Mouse (Mus musculus) erythroblast, embryonic 14.5 days (primary cell): Measurements from ENCODE around the gene Rsrc1. TPM values are rescaled to one million over a fixed set of nuclear protein-coding genes. Genes with fewer than 3 reads are reported as not detected.
A peak's percentile ranks its signal among the peaks of the same experiment; 100 is the strongest.

Experiments
- H3K27me3 ChIP-seq: 2 replicates; pipeline ENCODE4 v1.6.1; 2012; ENCODE audit warnings: inconsistent platforms; ENCODE audit not compliant: control insufficient read depth
- H3K36me3 ChIP-seq: 2 replicates; pipeline ENCODE4 v1.6.1; 2012; ENCODE audit warnings: mild to moderate bottlenecking, inconsistent platforms; ENCODE audit not compliant: control insufficient read depth
- H3K4me1 ChIP-seq: 2 replicates; pipeline ENCODE4 v1.6.1; 2012; ENCODE audit warnings: inconsistent platforms; ENCODE audit not compliant: control insufficient read depth
- H3K4me3 ChIP-seq: replicated peaks from 2 replicates; pipeline ENCODE3; 2012; ENCODE audit warnings: moderate library complexity, mild to moderate bottlenecking, inconsistent platforms
- H3K9me3 ChIP-seq: 2 replicates; pipeline ENCODE4 v1.6.1; 2012; ENCODE audit warnings: low read length, inconsistent platforms, mixed read lengths; ENCODE audit not compliant: control insufficient read depth
- GATA1 ChIP-seq: IDR thresholded peaks from 2 replicates; pipeline ENCODE4 v1.6.1; 2012; ENCODE audit warnings: low read length, inconsistent platforms, mixed read lengths
- TAL1 ChIP-seq: IDR thresholded peaks from 3 replicates; pipeline ENCODE4 v1.6.1; 2012; ENCODE audit warnings: low read length, inconsistent platforms, mixed read lengths
- polyA plus RNA-seq: library from polyadenylated mRNA; stranded (reverse); fragments of >175 nt; gene quantifications from 2 replicates; pipeline ENCODE4 v1.2.3, GENCODE M21; 2012

The Rsrc1 gene
- polyA plus RNA-seq, 1 experiment, result 0.43 TPM

DNA sequence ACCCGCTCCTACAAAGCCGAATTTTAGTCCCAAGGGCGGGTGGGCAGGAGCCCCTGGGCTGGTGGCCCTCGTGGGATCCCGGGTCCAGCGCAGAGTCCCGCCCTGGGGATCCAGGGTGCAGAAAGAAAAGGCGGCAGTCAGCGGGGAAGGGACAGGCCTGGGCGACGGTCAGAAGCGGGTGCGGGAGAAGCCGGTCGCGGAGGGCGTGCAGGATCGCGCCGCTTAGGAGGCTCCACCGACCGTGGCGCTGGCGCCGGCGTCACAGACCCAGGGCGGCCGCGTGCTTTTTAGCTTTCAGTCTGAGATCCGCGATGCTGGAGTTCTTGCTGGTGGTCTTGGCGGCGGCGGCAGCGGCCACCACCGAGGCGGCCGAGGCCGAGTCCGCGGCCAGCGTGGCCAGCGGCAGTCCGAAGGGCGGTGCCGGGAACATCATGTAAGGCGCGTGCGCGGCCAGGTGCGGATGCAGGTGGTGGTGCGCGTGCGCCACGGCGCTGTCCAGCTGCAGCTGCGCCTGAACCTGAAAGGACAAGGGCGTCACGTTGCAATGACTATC, 7.7 kb upstream of the Rsrc1 start:
- TF ChIP-seq GATA1, result no peak
- TF ChIP-seq TAL1, result no peak
- peaks cover 9% of the 10 kb centered on the region; the same call in 1 of the 2 replicates for H3K9me3 ChIP-seq
- peaks cover 97% of the 10 kb centered on the region for H3K27me3 ChIP-seq
- no peaks in the 10 kb centered on the region for H3K36me3 ChIP-seq
- peaks cover 5% of the 10 kb centered on the region for H3K4me1 ChIP-seq
- H3K4me3 ChIP-seq, result peak overlapping the region; percentile 48

DNA sequence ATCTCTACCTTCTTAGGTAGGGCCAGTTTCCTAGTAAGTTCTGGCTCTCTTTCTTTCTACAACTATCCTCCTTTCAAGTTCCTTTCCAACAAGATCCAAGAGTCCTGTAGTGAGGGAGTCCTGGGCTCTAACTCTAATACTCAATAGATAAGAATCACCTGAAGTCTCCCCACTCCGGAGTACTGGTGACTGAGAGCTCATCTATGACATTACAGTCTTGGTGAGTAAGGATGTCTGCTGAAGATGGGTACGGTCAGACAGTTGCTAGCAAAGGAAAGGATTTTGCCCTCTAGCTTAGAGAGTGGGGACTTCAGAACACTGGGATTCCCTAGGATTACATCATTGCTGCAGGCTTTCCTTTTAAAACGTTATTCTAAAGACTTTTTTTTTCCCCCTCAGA, 6.7 kb upstream of the Rsrc1 start:
- Histone ChIP-seq H3K4me1 (peaks cover 7% of the 10 kb centered on the region), H3K27me3 (peaks cover 100% of the 10 kb centered on the region), H3K36me3 (no peaks in the 10 kb centered on the region), H3K9me3 (peaks cover 14% of the 10 kb centered on the region; the same call in 1 of the 2 replicates), H3K4me3 (no peak overlapping the region)
- TF ChIP-seq GATA1 (no peak), TAL1 (no peak)

- Histone ChIP-seq H3K4me1 (peaks cover 15% of the 10 kb centered on the region), H3K4me3 (no peak overlapping the region), H3K36me3 (no peaks in the 10 kb centered on the region), H3K9me3 (peaks cover 18% of the 10 kb centered on the region; the same call in 1 of the 2 replicates), H3K27me3 (peaks cover 100% of the 10 kb centered on the region)
- TF ChIP-seq TAL1 (no peak), GATA1 (no peak)
These were observed 4.1 kb upstream of the Rsrc1 start for GRCm38 (mm10) chr3:66976889-66977615.

GRCm38 (mm10) chr3:66977811-66978456, 3.3 kb upstream of the Rsrc1 start:
- Histone ChIP-seq H3K4me1 (peaks cover 16% of the 10 kb centered on the region), H3K27me3 (peaks cover 100% of the 10 kb centered on the region), H3K4me3 (no peak overlapping the region), H3K9me3 (peaks cover 22% of the 10 kb centered on the region; the same call in 1 of the 2 replicates), H3K36me3 (no peaks in the 10 kb centered on the region)
- no peak for TF ChIP-seq TAL1
- TF ChIP-seq GATA1, result no peak

- Histone ChIP-seq H3K27me3 (peaks cover 100% of the 10 kb centered on the region), H3K4me1 (peaks cover 12% of the 10 kb centered on the region), H3K36me3 (no peaks in the 10 kb centered on the region), H3K9me3 (peaks cover 19% of the 10 kb centered on the region; the same call in 1 of the 2 replicates), H3K4me3 (no peak overlapping the region)
- no peak for TF ChIP-seq TAL1
- TF ChIP-seq GATA1, result no peak
These were observed 2.5 kb upstream of the Rsrc1 start for GRCm38 (mm10) chr3:66978457-66979381.

DNA sequence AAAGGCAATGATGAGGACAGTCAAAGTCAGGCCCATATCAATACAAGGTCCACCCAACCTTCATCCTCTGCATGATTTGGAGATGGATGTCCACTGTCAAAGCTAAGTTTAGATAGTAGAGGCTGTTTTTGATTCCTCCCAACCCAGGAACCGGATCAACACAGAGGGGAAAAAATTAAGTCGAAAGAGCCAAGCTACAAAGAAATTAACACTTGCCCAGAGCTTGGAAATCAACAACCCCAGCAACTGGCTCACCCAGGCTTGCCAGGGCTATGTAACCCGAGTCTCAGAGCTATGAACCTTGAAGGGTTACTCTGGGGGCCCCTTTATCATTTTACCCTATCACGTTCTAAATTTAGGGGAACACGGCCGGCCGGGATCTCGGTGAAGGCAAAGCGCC, 1.7 kb upstream of the Rsrc1 start:
- Histone ChIP-seq H3K9me3 (peaks cover 17% of the 10 kb centered on the region; the same call in 1 of the 2 replicates), H3K36me3 (no peaks in the 10 kb centered on the region), H3K4me3 (no peak overlapping the region), H3K4me1 (peaks cover 11% of the 10 kb centered on the region), H3K27me3 (peaks cover 100% of the 10 kb centered on the region)
- TF ChIP-seq GATA1 (no peak), TAL1 (no peak)

DNA sequence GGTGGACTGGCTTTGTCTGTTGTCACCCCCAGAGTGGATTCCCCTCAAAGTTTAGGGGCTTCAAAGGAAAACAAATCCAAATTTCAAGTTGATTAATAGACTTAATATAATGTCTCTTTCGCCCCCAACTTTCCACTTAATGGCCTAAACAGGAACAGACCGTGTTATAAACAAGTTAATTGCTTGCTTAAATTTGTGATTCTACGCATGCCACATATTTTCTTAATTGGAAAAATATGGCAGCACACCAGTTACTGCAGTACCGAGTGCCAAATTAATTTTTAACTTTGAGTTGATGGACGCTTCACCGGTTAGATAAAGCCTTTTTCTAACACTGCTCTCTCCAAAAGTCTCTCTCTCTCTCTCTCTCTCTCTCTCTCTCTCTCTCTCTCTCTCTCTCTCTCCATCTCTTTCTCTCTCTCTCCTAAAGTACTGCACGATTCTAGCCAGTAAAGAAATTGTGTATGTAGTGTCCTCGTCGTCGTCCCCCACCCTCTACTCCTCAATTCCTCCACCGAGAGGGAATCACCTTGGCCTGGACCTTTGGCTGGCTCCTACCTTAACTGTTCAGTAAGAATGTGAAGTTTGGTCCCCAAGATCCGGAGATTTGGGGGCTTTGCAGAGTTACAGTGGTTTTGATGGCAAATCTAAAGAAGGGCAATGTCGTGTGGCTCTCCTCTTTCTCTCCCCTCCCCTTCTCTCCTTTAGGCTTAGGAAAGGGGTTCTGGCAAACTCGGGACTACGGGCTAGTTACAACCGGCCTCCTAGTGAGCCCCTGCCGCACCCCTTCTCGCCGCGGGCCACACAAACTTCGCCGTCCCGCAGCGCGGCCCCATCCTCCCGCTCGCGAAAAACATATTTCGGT, 847 bp upstream of the Rsrc1 start:
- H3K4me1 ChIP-seq, result peaks cover 12% of the 10 kb centered on the region
- TF ChIP-seq TAL1 (no peak), GATA1 (no peak)
- H3K27me3 ChIP-seq, result peaks cover 100% of the 10 kb centered on the region
- H3K4me3 ChIP-seq, result no peak overlapping the region
- peaks cover 17% of the 10 kb centered on the region; the same call in 1 of the 2 replicates for H3K9me3 ChIP-seq
- no peaks in the 10 kb centered on the region for H3K36me3 ChIP-seq

DNA sequence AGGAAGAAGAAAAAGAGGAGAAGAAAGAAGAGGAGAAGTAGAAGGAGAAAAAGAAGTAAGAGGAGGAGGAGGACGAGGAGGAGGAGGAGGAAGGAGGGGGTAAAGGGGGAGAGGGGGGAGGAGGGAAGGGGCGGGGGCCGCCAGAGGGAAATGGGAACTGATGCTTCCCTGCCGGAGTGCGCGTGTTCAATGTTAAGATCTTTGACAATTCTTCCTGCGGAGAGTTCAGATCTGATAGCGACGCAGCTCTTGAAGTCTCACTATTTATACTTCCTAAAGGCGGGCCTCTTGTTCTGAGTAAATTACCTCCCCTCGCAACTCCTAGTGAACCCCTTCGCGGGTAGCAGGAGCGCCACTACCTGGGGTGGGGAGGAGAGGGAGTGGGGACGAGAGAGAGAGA, 516 bp downstream of the Rsrc1 start, which contains the start of gene Shox2:
Gene Shox2, minus strand, starts transcription at position 66 of the 400 bp plus-strand sequence.
- Histone ChIP-seq H3K36me3 (no peaks in the 10 kb centered on the region), H3K4me1 (peaks cover 25% of the 10 kb centered on the region), H3K9me3 (peaks cover 17% of the 10 kb centered on the region; the same call in 1 of the 2 replicates), H3K27me3 (peaks cover 94% of the 10 kb centered on the region), H3K4me3 (peak within 1 kb of the TSS; percentile 34)
- TF ChIP-seq TAL1 (no peak), GATA1 (no peak)
